Mouse (Mus musculus) small intestine, adult 2 months (tissue): ENCODE measurements around the gene B430306N03Rik.

ENCODE experiments used
- CTCF ChIP-seq: fragments of 200-500 bp; IDR thresholded peaks from 2 replicates; pipeline ENCODE4 v1.5.1; 2012; ENCODE audit warnings: low read depth, mild to moderate bottlenecking, control low read depth, inconsistent platforms, low read length, moderate library complexity, mixed read lengths; ENCODE audit not compliant: insufficient replicate concordance, insufficient read length; ENCODE audit errors: extremely low read depth
- POLR2A ChIP-seq: fragments of 200-500 bp; IDR thresholded peaks from 2 replicates; pipeline ENCODE4 v1.6.1; 2012; ENCODE audit warnings: low read depth, mild to moderate bottlenecking, control low read depth, inconsistent platforms, low read length, moderate library complexity

- TF ChIP-seq POLR2A (no peak), CTCF (no peak)
These were observed 37.6 kb upstream of the B430306N03Rik start for GRCm38 (mm10) chr17:48278381-48278780.
